Mouse (Mus musculus): ENCODE results near the gene A430033K04Rik. TPM values are rescaled to one million over a fixed set of nuclear protein-coding genes. Genes with fewer than 3 reads are reported as not detected.

The A430033K04Rik gene
- total RNA-seq, 2 experiments from 2014 or later: 2.9 to 5.1 TPM

- peak; percentile 24 for DNase-seq
Observed at GRCm38 (mm10) chr5:138694496-138695167, 72.0 kb downstream of the A430033K04Rik start.

DNA sequence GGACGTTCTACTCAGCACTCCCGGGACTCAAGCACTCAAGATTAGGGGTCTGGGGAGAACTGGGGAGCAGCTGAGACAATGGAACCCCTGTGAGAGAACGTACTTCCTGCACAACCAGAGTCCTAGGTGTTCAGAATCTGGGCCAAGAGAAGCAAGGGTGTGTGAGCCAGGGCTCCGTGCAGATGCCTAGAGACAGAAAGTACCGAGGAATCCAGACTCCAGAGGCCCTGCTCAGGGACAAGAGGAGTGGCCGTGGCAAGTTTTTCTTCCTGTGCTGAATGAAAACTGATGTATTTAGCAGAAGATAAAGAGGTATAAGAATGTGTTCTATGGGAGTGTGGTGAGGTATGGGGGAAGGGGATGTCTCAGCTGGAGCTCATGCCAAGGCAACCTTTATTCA lies 74.8 kb downstream of the A430033K04Rik start:
- DNase-seq: no peak

Small RNAs within 50 kb of the gene (microRNA-seq; reads per million reads assigned to microRNA genes)
- 0 reads per million in 2 experiments for gene Gm24082

Other genes starting within 250 kb of the A430033K04Rik start
- 1 to 10 TPM; 4.6 to 5.0 TPM for gene Zfp157, start 181.4 kb upstream of the A430033K04Rik start, total RNA-seq (2021)
- not detected for gene 1700123K08Rik, start 58.1 kb upstream of the A430033K04Rik start, total RNA-seq (2021)
- 10 to 100 TPM; 19.2 to 22.1 TPM for gene Zfp68, start 3.1 kb upstream of the A430033K04Rik start, total RNA-seq (2021)
- gene Fam20c, start 131.7 kb downstream of the A430033K04Rik start, total RNA-seq (2021): 10 to 100 TPM; 29.2 to 41.6 TPM
- gene Gm5294, start 197.2 kb downstream of the A430033K04Rik start, total RNA-seq (2021): not detected